Mouse (Mus musculus): ENCODE results near the gene Tubgcp2. TPM values are rescaled to one million over a fixed set of nuclear protein-coding genes. Genes with fewer than 3 reads are reported as not detected.

Tubgcp2 gene
- total and polyA plus RNA-seq, 3 experiments: 12.2 to 51.8 (median 33.9) TPM

- no peaks in the 10 kb centered on the region for H3K36me3 ChIP-seq (replicated peaks)
These were observed 55.7 kb downstream of the Tubgcp2 start for GRCm38 (mm10) chr7:139980778-139981177.

DNA sequence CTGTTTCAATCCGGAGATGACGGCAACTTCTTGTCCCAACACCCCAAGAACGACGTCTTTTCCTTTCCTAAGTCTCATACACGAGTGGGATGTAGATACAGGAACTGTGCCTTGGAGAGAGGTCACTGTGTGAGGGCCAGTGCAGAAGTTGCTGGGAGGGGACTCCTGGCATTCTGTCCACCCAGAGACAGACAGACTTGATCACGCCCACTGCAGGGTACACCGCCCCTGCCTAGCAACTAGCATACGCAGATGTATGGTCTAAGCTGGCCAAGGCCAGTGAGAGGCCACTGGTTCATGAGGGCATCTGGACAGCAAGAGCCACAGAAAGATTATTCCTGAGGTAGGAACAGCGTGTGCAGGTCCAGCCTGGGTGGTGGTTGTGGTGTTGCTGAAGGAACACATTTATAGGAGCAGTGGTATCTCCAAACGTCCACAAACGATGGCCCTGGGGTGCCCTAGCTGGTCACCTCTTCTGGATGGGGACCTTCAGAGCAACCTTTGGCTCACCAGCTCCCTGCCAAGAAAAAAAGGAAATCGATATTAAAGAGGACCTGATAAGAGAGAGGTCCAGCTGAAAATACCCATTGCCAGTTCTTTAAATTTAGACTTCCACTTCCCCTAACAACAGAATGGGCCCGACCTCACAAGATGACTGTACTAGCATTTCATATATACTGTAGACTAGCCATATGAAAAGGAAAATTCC, 57.3 kb downstream of the Tubgcp2 start:
- H3K9me3 ChIP-seq (replicated peaks): no peaks in the 10 kb centered on the region
- peaks cover 14% of the 10 kb centered on the region; the same call in 1 of the 2 replicates for H3K27me3 ChIP-seq (ENCODE audit: insufficient read depth, low read length)
- H3K4me1 ChIP-seq (ENCODE audit: insufficient read depth, low read depth, low read length): no peaks in the 10 kb centered on the region; the same call in 1 of the 2 replicates
- H3K36me3 ChIP-seq (replicated peaks): no peaks in the 10 kb centered on the region
- DNase-seq (ENCODE audit: low spot score) (no peak), ATAC-seq (ENCODE audit: extremely low read depth, insufficient number of reproducible peaks, low FRiP score, poor library complexity, severe bottlenecking) (no peak)
- TF ChIP-seq GATA1 (IDR thresholded peaks at IDR 0.05; ENCODE audit: borderline replicate concordance, low read length) (no peak), GATA2 (IDR thresholded peaks at IDR 0.05; ENCODE audit: borderline replicate concordance, low read depth, low read length) (no peak), TAL1 (conservative IDR thresholded peaks at IDR 0.05; ENCODE audit: low read depth, low read length) (no peak), CTCF (IDR thresholded peaks at IDR 0.05; ENCODE audit: low read depth, low read length) (no peak), POLR2AphosphoS5 (IDR thresholded peaks at IDR 0.05; ENCODE audit: insufficient replicate concordance, low read depth, low read length) (no peak)
- no peak overlapping the region for H3K4me3 ChIP-seq (ENCODE audit: low read depth, low read length)

More at GRCm38 (mm10) chr7:139980778-139981177, 55.7 kb downstream of the Tubgcp2 start:
- TF ChIP-seq GATA2 (IDR thresholded peaks at IDR 0.05; ENCODE audit: borderline replicate concordance, low read depth, low read length) (no peak), CTCF (IDR thresholded peaks at IDR 0.05; ENCODE audit: low read depth, low read length) (no peak)
- Histone ChIP-seq H3K9me3 (replicated peaks) (no peaks in the 10 kb centered on the region), H3K4me1 (ENCODE audit: insufficient read depth, low read depth, low read length) (no peaks in the 10 kb centered on the region), H3K27me3 (ENCODE audit: insufficient read depth, low read length) (peaks cover 12% of the 10 kb centered on the region; the same call in 1 of the 2 replicates), H3K4me3 (ENCODE audit: low read depth, low read length) (no peak overlapping the region)
- ATAC-seq (ENCODE audit: extremely low read depth, insufficient number of reproducible peaks, low FRiP score, poor library complexity, severe bottlenecking) (no peak), DNase-seq (ENCODE audit: low spot score) (no peak)

DNA sequence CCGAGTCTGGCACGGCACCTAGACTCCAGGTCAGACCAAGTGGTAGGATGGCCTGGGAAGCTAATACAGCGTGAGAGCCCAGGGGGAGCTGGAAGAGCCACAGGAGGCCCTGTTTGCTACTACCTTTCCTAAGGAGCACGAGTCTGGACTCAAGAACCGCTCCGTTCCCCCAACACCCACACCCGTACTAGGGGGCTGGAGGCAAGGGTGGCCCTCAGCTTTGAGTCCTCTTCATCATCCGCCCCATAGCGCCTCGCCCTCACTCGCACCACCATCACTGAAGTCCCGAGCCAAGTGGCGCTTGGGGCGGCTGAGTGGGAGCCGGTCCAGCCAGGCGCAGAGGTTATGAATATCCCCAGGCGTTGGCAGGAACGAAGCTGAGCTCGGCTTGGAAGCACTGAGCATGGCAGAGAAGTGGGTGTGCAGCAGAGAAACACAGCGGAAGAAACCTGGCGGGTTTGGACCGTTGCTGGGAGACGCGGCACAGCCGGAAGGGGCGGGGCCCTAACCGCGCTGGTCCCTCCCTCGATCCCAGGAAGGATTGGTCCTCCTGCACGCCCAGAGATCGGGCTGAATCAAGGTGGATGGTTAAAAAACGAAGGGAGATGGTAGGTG, 58.1 kb downstream of the Tubgcp2 start, which contains the start of gene 6430531B16Rik:
6430531B16Rik (minus strand) TSS at position 478 of the 615 bp plus-strand sequence.
- TF ChIP-seq GATA2 (IDR thresholded peaks at IDR 0.05; ENCODE audit: borderline replicate concordance, low read depth, low read length) (no peak), POLR2AphosphoS5 (IDR thresholded peaks at IDR 0.05; ENCODE audit: insufficient replicate concordance, low read depth, low read length) (no peak), CTCF (IDR thresholded peaks at IDR 0.05; ENCODE audit: low read depth, low read length) (no peak), GATA1 (IDR thresholded peaks at IDR 0.05; ENCODE audit: borderline replicate concordance, low read length) (no peak), TAL1 (conservative IDR thresholded peaks at IDR 0.05; ENCODE audit: low read depth, low read length) (no peak)
- DNase-seq (ENCODE audit: low spot score): no peak
- H3K4me1 ChIP-seq (ENCODE audit: insufficient read depth, low read depth, low read length): no peaks in the 10 kb centered on the region; the same call in 1 of the 2 replicates
- H3K9me3 ChIP-seq (replicated peaks): no peaks in the 10 kb centered on the region
- H3K36me3 ChIP-seq (replicated peaks): no peaks in the 10 kb centered on the region
- H3K4me3 ChIP-seq (ENCODE audit: low read depth, low read length): no peak within 1 kb of the TSS; the same call in 1 of the 2 replicates
- H3K27me3 ChIP-seq (ENCODE audit: insufficient read depth, low read length): peaks cover 14% of the 10 kb centered on the region; the same call in 1 of the 2 replicates
- ATAC-seq (ENCODE audit: extremely low read depth, insufficient number of reproducible peaks, low FRiP score, poor library complexity, severe bottlenecking): no peak

- Histone ChIP-seq H3K4me3 (ENCODE audit: low read depth, low read length) (no peak overlapping the region), H3K9me3 (replicated peaks) (no peaks in the 10 kb centered on the region), H3K4me1 (ENCODE audit: insufficient read depth, low read depth, low read length) (no peaks in the 10 kb centered on the region; the same call in 1 of the 2 replicates), H3K27me3 (ENCODE audit: insufficient read depth, low read length) (peaks cover 19% of the 10 kb centered on the region; the same call in 1 of the 2 replicates), H3K36me3 (replicated peaks) (no peaks in the 10 kb centered on the region)
- no peak for ATAC-seq (ENCODE audit: extremely low read depth, insufficient number of reproducible peaks, low FRiP score, poor library complexity, severe bottlenecking)
- DNase-seq (ENCODE audit: low spot score): no peak
- TF ChIP-seq GATA2 (IDR thresholded peaks at IDR 0.05; ENCODE audit: borderline replicate concordance, low read depth, low read length) (no peak), GATA1 (IDR thresholded peaks at IDR 0.05; ENCODE audit: borderline replicate concordance, low read length) (no peak), POLR2AphosphoS5 (IDR thresholded peaks at IDR 0.05; ENCODE audit: insufficient replicate concordance, low read depth, low read length) (no peak), TAL1 (conservative IDR thresholded peaks at IDR 0.05; ENCODE audit: low read depth, low read length) (no peak), CTCF (IDR thresholded peaks at IDR 0.05; ENCODE audit: low read depth, low read length) (no peak)
These were observed 61.0 kb downstream of the Tubgcp2 start for GRCm38 (mm10) chr7:139975471-139975870.

- Histone ChIP-seq H3K27me3 (ENCODE audit: insufficient read depth, low read length) (peaks cover 14% of the 10 kb centered on the region; the same call in 1 of the 2 replicates), H3K4me1 (ENCODE audit: insufficient read depth, low read depth, low read length) (no peaks in the 10 kb centered on the region; the same call in 1 of the 2 replicates), H3K36me3 (replicated peaks) (no peaks in the 10 kb centered on the region), H3K9me3 (replicated peaks) (no peaks in the 10 kb centered on the region), H3K4me3 (ENCODE audit: low read depth, low read length) (no peak overlapping the region)
- ATAC-seq (ENCODE audit: extremely low read depth, insufficient number of reproducible peaks, low FRiP score, poor library complexity, severe bottlenecking) (no peak), DNase-seq (ENCODE audit: low spot score) (no peak)
- no peak for TF ChIP-seq TAL1 (conservative IDR thresholded peaks at IDR 0.05; ENCODE audit: low read depth, low read length)
- TF ChIP-seq GATA1 (IDR thresholded peaks at IDR 0.05; ENCODE audit: borderline replicate concordance, low read length): no peak
- no peak for TF ChIP-seq GATA2 (IDR thresholded peaks at IDR 0.05; ENCODE audit: borderline replicate concordance, low read depth, low read length)
- no peak for TF ChIP-seq CTCF (IDR thresholded peaks at IDR 0.05; ENCODE audit: low read depth, low read length)
- no peak for TF ChIP-seq POLR2AphosphoS5 (IDR thresholded peaks at IDR 0.05; ENCODE audit: insufficient replicate concordance, low read depth, low read length)
These were observed 62.2 kb downstream of the Tubgcp2 start for GRCm38 (mm10) chr7:139974307-139974706.

GRCm38 (mm10) chr7:139972923-139973331, 63.5 kb downstream of the Tubgcp2 start:
- no peak overlapping the region for H3K4me3 ChIP-seq (ENCODE audit: low read depth, low read length)
- peaks cover 10% of the 10 kb centered on the region; the same call in 1 of the 2 replicates for H3K27me3 ChIP-seq (ENCODE audit: insufficient read depth, low read length)
- ATAC-seq (ENCODE audit: extremely low read depth, insufficient number of reproducible peaks, low FRiP score, poor library complexity, severe bottlenecking): no peak
- H3K9me3 ChIP-seq (replicated peaks): no peaks in the 10 kb centered on the region
- no peak for DNase-seq (ENCODE audit: low spot score)
- H3K36me3 ChIP-seq (replicated peaks): no peaks in the 10 kb centered on the region
- TF ChIP-seq CTCF (IDR thresholded peaks at IDR 0.05; ENCODE audit: low read depth, low read length): no peak
- TF ChIP-seq POLR2AphosphoS5 (IDR thresholded peaks at IDR 0.05; ENCODE audit: insufficient replicate concordance, low read depth, low read length): no peak
- TF ChIP-seq TAL1 (conservative IDR thresholded peaks at IDR 0.05; ENCODE audit: low read depth, low read length): no peak
- TF ChIP-seq GATA1 (IDR thresholded peaks at IDR 0.05; ENCODE audit: borderline replicate concordance, low read length): no peak
- no peak for TF ChIP-seq GATA2 (IDR thresholded peaks at IDR 0.05; ENCODE audit: borderline replicate concordance, low read depth, low read length)
- no peaks in the 10 kb centered on the region; the same call in 1 of the 2 replicates for H3K4me1 ChIP-seq (ENCODE audit: insufficient read depth, low read depth, low read length)

Measured in G1E (cell line).